Mouse (Mus musculus) heart, postnatal 25 days (tissue): ENCODE measurements at regions not wholly inside any gene's neighbourhood (a gene's known extent, or its start where the extent isn't known, plus 50 kb on each side); places are given as distances from the start of the nearest gene placed in this dataset. TPM values are rescaled to one million over a fixed set of nuclear protein-coding genes. Genes with fewer than 3 reads are reported as not detected.

Source experiments
- DNase-seq: peaks from one replicate; pipeline ENCODE4 v3.0.0; 2022; ENCODE audit warnings: low spot score
- intact Hi-C: fragments of 180-260 bp; cut with DNase I; formaldehyde crosslinking; loops from one replicate; pipeline ENCODE4 v1.15.1; 2025
- microRNA-seq: library from miRNA; unstranded; fragments of <30 nt; microRNA quantifications from one replicate; pipeline ENCODE4 v1.2.0, GENCODE M21; 2022

- intact Hi-C loops, result loop anchor here (5.0 kb wide), 1 partner anchor 57 kb away; no protein-coding TSS in a partner anchor
- no peak for DNase-seq
Observed at GRCm38 (mm10) chr13:107094487-107094886, 72.6 kb upstream of the Kif2a start.

DNA sequence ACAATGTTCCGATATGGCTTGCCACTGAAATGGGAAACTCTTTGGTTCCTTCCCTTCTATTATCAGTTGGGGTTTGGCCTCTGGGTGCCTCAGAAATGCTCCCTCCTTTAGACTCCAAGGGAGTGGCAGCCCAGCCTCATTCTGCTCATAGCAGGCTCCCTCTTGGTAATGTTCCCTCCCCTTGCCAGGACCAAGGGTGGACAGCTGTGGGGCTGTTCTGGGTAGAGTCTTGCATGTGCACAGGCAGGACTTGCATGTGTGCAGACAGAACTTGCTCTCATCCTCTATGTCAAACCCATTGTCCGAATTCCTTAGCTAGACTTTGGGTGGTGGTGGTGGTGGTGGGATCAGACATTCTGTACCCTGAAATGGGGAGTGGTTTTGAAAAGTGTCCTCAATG lies 71.8 kb upstream of the Kif2a start:
- intact Hi-C loops, result loop anchor here (5.0 kb wide), 1 partner anchor 56 kb away; no protein-coding TSS in a partner anchor

GRCm38 (mm10) chr13:107088198-107088597 lies 66.3 kb upstream of the Kif2a start:
- intact Hi-C loops, result no loop called here
- DNase-seq, result no peak

More for the DNA sequence above, 71.8 kb upstream of the Kif2a start:
- no peak for DNase-seq

GRCm38 (mm10) chr13:107087355-107087754 lies 65.4 kb upstream of the Kif2a start:
- intact Hi-C loops, result no loop called here
- DNase-seq, result no peak

DNA sequence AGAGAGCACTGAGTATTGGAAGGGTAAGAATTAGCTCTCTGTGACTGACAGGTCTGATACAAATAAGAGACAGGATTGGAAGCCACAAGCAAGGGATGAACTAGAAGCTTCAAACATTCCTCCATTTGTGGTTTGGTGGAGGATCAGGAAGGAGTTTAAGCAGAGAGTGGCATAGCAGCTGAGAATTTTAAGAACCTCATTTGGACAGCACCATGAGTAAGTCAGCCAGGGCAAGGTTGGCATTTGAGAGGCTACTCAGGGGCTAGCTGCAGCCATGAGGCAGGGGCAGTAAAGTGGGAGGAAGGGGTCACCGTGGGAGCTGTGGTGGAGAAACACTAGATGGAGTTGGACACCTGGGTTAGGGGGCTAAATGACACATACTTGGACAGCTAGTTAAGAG lies 56.2 kb upstream of the Kif2a start:
- no peak for DNase-seq
- intact Hi-C loops, result no loop called here

DNA sequence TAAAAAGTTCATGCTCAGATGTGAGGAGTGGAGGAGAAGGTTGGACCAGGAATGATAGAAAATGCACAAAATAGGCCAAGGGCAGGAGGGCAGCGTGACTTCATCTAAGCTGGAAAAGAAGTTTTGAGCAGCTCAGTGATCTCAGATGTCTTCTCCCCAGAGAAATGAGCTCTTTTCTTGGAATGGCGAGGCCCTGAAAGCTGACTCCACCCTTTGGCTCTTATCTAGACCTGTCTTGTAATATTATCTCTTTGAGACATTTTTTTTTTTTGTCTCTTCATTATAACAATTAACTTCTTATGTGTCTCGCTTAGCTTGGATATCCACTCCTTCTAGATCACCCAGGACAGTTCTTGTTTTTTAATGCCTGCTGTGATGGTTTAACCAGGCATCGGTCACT lies 53.0 kb upstream of the Kif2a start:
- intact Hi-C loops, result no loop called here
- no peak for DNase-seq

DNA sequence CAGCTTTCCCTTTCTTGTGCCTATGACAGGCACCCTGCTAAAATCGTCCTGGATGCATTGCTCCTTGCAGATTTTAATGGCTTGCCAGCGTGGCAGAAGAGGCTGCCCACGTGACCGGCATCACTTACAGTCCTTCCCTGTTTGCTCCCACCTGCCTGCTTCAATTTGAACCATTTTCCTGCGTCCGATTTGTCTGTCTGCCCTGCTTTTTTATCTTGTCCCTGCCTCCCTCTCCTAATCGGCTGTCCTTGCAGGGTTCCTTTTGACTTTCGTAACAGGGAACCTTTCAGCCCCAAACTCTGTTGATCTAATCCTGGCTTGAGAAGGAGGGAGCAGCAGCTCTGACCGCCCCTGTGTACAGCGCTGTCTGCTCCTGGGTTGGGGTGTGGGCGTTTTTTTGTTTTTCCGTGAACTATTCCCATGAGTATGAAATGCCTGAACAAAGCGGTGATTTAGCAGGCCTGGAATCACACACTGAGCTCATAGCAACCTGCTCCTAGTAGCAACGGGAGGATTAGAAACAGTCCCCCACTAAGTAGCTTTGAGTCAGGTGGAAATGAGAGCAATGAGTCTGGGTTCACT lies 51.2 kb upstream of the Kif2a start:
- DNase-seq, result no peak
- intact Hi-C loops, result no loop called here

- intact Hi-C loops, result no loop called here
- DNase-seq, result no peak
Observed at GRCm38 (mm10) chr13:107072345-107073038, 50.6 kb upstream of the Kif2a start.

Small RNA genes lying in the stretch of these regions (microRNA-seq; reads per million reads assigned to microRNA genes)
- gene Gm22118, result not detected
